Mouse (Mus musculus) heart, embryonic 16.5 days (tissue): ENCODE measurements around the gene Mpp2. TPM values are rescaled to one million over a fixed set of nuclear protein-coding genes. Genes with fewer than 3 reads are reported as not detected.

Experiments used
- ATAC-seq: fragments of 200-750 bp; cut with Nextera tagmentation; replicated peaks from 2 replicates; pipeline ENCODE4 v1.8.0; 2017; ENCODE audit warnings: moderate number of reproducible peaks; ENCODE audit not compliant: insufficient read depth, low FRiP score; ENCODE audit errors: extremely low read depth
- H3K27ac ChIP-seq: fragments of 300-500 bp; sonication (generic); 2 replicates; pipeline ENCODE4 v1.5.1; 2014; ENCODE audit warnings: mild to moderate bottlenecking, low read length, control low read depth, moderate library complexity
- H3K27me3 ChIP-seq: fragments of 300-500 bp; sonication (generic); 2 replicates; pipeline ENCODE4 v1.6.1; 2014; ENCODE audit warnings: low read length, mixed read lengths; ENCODE audit not compliant: control insufficient read depth, insufficient read depth
- H3K36me3 ChIP-seq: fragments of 300-500 bp; sonication (generic); 2 replicates; pipeline ENCODE4 v1.6.1; 2014; ENCODE audit not compliant: control insufficient read depth, insufficient read depth
- H3K4me1 ChIP-seq: fragments of 300-500 bp; sonication (generic); 2 replicates; pipeline ENCODE4 v1.6.1; 2014; ENCODE audit warnings: low read length, mixed read lengths; ENCODE audit not compliant: control insufficient read depth, insufficient read depth
- H3K4me2 ChIP-seq: fragments of 300-500 bp; sonication (generic); 2 replicates; pipeline ENCODE4 v1.6.1; 2014; ENCODE audit warnings: low read depth, mild to moderate bottlenecking, control low read depth, low read length
- H3K4me3 ChIP-seq: fragments of 300-500 bp; sonication (generic); 2 replicates; pipeline ENCODE4 v1.5.1; 2014; ENCODE audit warnings: mild to moderate bottlenecking, control low read depth, low read length
- H3K9ac ChIP-seq: fragments of 300-500 bp; sonication (generic); 2 replicates; pipeline ENCODE4 v1.6.1; 2014; ENCODE audit warnings: low read length, control low read depth
- H3K9me3 ChIP-seq: fragments of 300-500 bp; sonication (generic); replicated peaks from 2 replicates; pipeline ENCODE4 v1.6.1; 2016; ENCODE audit warnings: low read length; ENCODE audit not compliant: control insufficient read depth
- WGBS: fragments of 180-500 bp; shearing (Covaris S2); extraction: QIAGEN DNeasy Blood & Tissue Kit; methylation state at CpG from one replicate; pipeline ENCODE4 v1.1.7; 2014; 5-methylcytosine and 5-hydroxymethylcytosine counted together
- polyA plus RNA-seq: library from polyadenylated mRNA; unstranded; fragments of >200 nt; fragmentation: Nextera tagmentation; extraction: Ambion mirVana; gene quantifications from 2 replicates; pipeline ENCODE4 v1.2.1, GENCODE M21; 2015

Mpp2 gene
- polyA plus RNA-seq, 1 experiment from 2014 or later: 6.6 TPM

GRCm38 (mm10) chr11:102036336-102036735 is 52.0 kb downstream of the Mpp2 start:
- WGBS: 61% methylated on average over 7 of the region's 7 CpGs
- no peak overlapping the region for H3K9ac ChIP-seq
- no peaks in the 10 kb centered on the region for H3K36me3 ChIP-seq
- H3K4me2 ChIP-seq: no peak overlapping the region
- H3K27ac ChIP-seq: no peak overlapping the region
- ATAC-seq: no peak
- no peaks in the 10 kb centered on the region for H3K9me3 ChIP-seq
- no peaks in the 10 kb centered on the region for H3K27me3 ChIP-seq
- H3K4me3 ChIP-seq: no peak overlapping the region
- no peaks in the 10 kb centered on the region for H3K4me1 ChIP-seq

GRCm38 (mm10) chr11:102035456-102035960 is 52.8 kb downstream of the Mpp2 start:
- Histone ChIP-seq H3K36me3 (no peaks in the 10 kb centered on the region), H3K4me2 (no peak overlapping the region), H3K4me3 (no peak overlapping the region), H3K9me3 (no peaks in the 10 kb centered on the region), H3K4me1 (no peaks in the 10 kb centered on the region), H3K27me3 (0 out of 2 replicates have a peak, but pooled peaks cover 2% of the 10 kb centered on the region), H3K9ac (no peak overlapping the region), H3K27ac (no peak overlapping the region)
- WGBS: 71% methylated on average over 5 of the region's 5 CpGs
- ATAC-seq: no peak

GRCm38 (mm10) chr11:102034887-102035286 is 53.4 kb downstream of the Mpp2 start:
- H3K4me3 ChIP-seq: no peak overlapping the region
- no peaks in the 10 kb centered on the region for H3K9me3 ChIP-seq
- no peak overlapping the region for H3K4me2 ChIP-seq
- no peak overlapping the region for H3K9ac ChIP-seq
- no peaks in the 10 kb centered on the region for H3K4me1 ChIP-seq
- no peak overlapping the region for H3K27ac ChIP-seq
- 64% methylated on average over 8 of the region's 8 CpGs for WGBS
- H3K36me3 ChIP-seq: no peaks in the 10 kb centered on the region
- no peak for ATAC-seq
- H3K27me3 ChIP-seq: 0 out of 2 replicates have a peak, but pooled peaks cover 2% of the 10 kb centered on the region

GRCm38 (mm10) chr11:102033055-102033591 is 55.2 kb downstream of the Mpp2 start:
- WGBS: 88% methylated on average over 12 of the region's 12 CpGs
- Histone ChIP-seq H3K9ac (no peak overlapping the region), H3K4me2 (no peak overlapping the region), H3K4me3 (no peak overlapping the region), H3K4me1 (no peaks in the 10 kb centered on the region), H3K9me3 (no peaks in the 10 kb centered on the region), H3K27ac (no peak overlapping the region), H3K27me3 (0 out of 2 replicates have a peak, but pooled peaks cover 2% of the 10 kb centered on the region), H3K36me3 (no peaks in the 10 kb centered on the region)
- ATAC-seq: no peak

- no peak for ATAC-seq
- Histone ChIP-seq H3K4me1 (peaks cover 6% of the 10 kb centered on the region; the same call in 1 of the 2 replicates), H3K27ac (no peak overlapping the region), H3K27me3 (0 out of 2 replicates have a peak, but pooled peaks cover 2% of the 10 kb centered on the region), H3K4me3 (no peak overlapping the region), H3K4me2 (no peak overlapping the region), H3K9ac (no peak overlapping the region), H3K36me3 (no peaks in the 10 kb centered on the region), H3K9me3 (no peaks in the 10 kb centered on the region)
- WGBS: 69% methylated on average over 7 of the region's 7 CpGs
These were observed 57.2 kb downstream of the Mpp2 start for GRCm38 (mm10) chr11:102031149-102031548.

GRCm38 (mm10) chr11:102029966-102030365 is 58.3 kb downstream of the Mpp2 start:
- H3K9ac ChIP-seq: no peak overlapping the region
- peaks cover 6% of the 10 kb centered on the region; the same call in 1 of the 2 replicates for H3K27me3 ChIP-seq
- H3K27ac ChIP-seq: no peak overlapping the region
- H3K4me3 ChIP-seq: no peak overlapping the region
- 36% methylated on average over 7 of the region's 7 CpGs for WGBS
- no peak overlapping the region for H3K4me2 ChIP-seq
- ATAC-seq: no peak
- H3K4me1 ChIP-seq: peaks cover 6% of the 10 kb centered on the region; the same call in 1 of the 2 replicates
- no peaks in the 10 kb centered on the region for H3K36me3 ChIP-seq
- H3K9me3 ChIP-seq: no peaks in the 10 kb centered on the region

GRCm38 (mm10) chr11:102029304-102029703 is 59.0 kb downstream of the Mpp2 start:
- peaks cover 6% of the 10 kb centered on the region; the same call in 1 of the 2 replicates for H3K4me1 ChIP-seq
- 65% methylated on average over 4 of the region's 4 CpGs for WGBS

GRCm38 (mm10) chr11:102028087-102028816 is 60.1 kb downstream of the Mpp2 start, which contains the start of gene Mpp3:
Gene Mpp3 (minus strand): TSS chr11:102028461.
- WGBS: 75% methylated on average over 6 of the region's 6 CpGs

More at GRCm38 (mm10) chr11:102029304-102029703, 59.0 kb downstream of the Mpp2 start:
- H3K36me3 ChIP-seq: no peaks in the 10 kb centered on the region
- H3K27me3 ChIP-seq: peaks cover 6% of the 10 kb centered on the region; the same call in 1 of the 2 replicates
- no peak overlapping the region for H3K9ac ChIP-seq
- H3K4me2 ChIP-seq: no peak overlapping the region
- no peak overlapping the region for H3K27ac ChIP-seq
- H3K4me3 ChIP-seq: no peak overlapping the region
- ATAC-seq: no peak
- H3K9me3 ChIP-seq: no peaks in the 10 kb centered on the region

More at GRCm38 (mm10) chr11:102028087-102028816, 60.1 kb downstream of the Mpp2 start, which contains the start of gene Mpp3:
- Histone ChIP-seq H3K9me3 (no peaks in the 10 kb centered on the region), H3K36me3 (no peaks in the 10 kb centered on the region), H3K4me1 (peaks cover 6% of the 10 kb centered on the region; the same call in 1 of the 2 replicates), H3K4me2 (peak within 1 kb of the TSS; percentile 97), H3K27ac (no peak within 1 kb of the TSS), H3K9ac (0 out of 2 replicates have a peak within 1 kb of the TSS, but pooled peaks have one; percentile 13), H3K4me3 (peak within 1 kb of the TSS; percentile 61), H3K27me3 (peaks cover 6% of the 10 kb centered on the region; the same call in 1 of the 2 replicates)
- no peak for ATAC-seq
